Mouse (Mus musculus) CD4-positive, CD25-positive, alpha-beta regulatory T cell (primary cell): ENCODE data around the gene 6030468B19Rik. TPM values are rescaled to one million over a fixed set of nuclear protein-coding genes. Genes with fewer than 3 reads are reported as not detected.

Source experiments
- polyA plus RNA-seq: library from polyadenylated mRNA; unstranded; fragments of 100-300 nt; shearing (Covaris generic); gene quantifications from one replicate; pipeline ENCODE4 v1.2.1, GENCODE M21; 2017

6030468B19Rik gene
- polyA plus RNA-seq: 1.6 TPM

GRCm38 (mm10) chr11:117797511-117798159 lies at the start of gene 6030468B19Rik:
6030468B19Rik (plus strand) TSS chr11:117797660.

GRCm38 (mm10) chr11:117781993-117782704 lies 15.3 kb upstream of the 6030468B19Rik start, which contains the start of the genes Tmc8 and Tmc6:
Tmc8 (plus strand) TSS chr11:117782076.
Tmc6 (minus strand) TSS chr11:117782198.

DNA sequence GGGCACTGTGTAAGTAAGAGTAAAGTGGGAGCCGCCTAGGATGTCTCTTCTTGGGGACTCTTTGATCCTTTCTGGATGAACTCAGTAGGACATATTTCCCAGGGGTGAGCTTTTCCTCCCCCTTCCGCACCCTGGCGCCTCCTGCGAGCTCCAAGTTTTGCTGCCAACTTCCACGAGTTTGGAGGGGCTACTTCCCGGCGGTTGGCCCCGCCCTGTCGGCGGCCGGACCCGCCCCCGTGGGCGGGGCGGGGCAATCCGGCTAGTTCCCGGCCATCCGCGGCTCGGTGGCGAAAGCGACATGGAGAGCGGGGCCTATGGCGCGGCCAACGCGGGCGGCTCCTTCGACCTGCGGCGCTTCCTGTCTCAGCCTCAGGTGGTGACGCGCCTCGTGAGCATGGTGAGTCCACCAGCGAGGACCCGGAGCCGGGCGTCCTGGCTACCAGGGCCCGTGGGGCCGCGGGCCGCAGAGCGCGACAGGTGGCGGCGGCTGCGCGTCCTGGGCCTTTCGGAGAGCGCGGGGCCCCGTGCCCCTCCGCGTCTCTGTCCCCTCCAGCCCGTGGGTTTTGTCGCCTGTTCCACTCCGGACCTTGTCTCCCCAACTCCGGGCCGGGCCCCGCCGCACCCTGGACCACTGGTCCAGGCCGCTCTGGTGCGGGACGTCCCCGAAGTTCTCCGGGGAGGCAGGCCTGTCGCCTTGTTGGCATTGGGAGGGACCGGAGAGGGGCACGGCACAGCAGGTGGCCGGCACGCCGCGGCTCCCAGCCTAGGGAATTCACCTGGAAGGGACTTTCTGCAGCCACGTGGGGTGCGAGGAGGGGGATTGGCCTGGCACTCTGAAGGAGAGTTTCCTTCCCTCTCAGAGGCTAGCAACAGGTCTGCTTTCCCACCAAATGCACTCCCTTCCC lies 12.2 kb downstream of the 6030468B19Rik start, which contains the start of the genes Gm20708 and Syngr2:
Gene Gm20708, plus strand, starts transcription at position 262 of the 905 bp plus-strand sequence.
Gene Syngr2, plus strand, starts transcription at position 262 of the 905 bp plus-strand sequence.

GRCm38 (mm10) chr11:117825333-117826101 lies 28.1 kb downstream of the 6030468B19Rik start, which contains the start of the genes Afmid and Tk1:
Afmid (plus strand) TSS chr11:117825924.
Tk1 (minus strand) TSS chr11:117826092.

DNA sequence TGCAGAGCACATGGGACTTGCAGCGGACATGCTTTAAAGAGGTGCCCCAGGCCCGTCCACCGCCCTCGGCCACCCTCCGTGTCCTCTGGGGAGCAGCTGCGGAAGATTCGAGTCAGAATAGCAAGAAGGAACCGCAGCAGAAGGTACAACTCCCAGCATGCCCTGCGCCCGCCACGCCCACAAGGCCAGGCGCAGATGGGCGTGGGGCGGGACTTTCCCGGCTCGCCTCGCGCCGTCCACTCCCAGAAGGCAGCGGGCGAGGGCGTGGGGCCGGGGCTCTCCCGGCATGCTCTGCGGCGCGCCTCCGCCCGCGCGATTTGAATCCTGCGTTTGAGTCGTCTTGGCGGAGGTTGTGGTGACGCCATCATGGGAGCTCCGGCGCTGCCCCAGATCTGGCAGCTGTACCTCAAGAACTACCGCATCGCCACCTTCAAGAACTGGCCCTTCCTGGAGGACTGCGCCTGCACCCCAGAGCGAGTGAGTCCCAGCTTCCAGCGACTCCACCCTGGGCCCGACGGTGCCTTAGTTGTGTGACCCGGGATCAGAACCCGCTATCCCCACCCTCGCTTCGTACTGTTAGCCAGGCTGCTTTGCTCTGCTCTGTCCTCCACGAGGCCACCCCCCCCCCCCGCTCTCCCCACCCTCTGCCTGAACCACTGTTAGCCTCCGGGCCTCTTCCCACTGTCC lies 51.7 kb downstream of the 6030468B19Rik start, which contains the start of gene Birc5:
Gene Birc5, plus strand, starts transcription at position 267 of the 687 bp plus-strand sequence.

Other genes starting within 250 kb of the 6030468B19Rik start
- gene Tnrc6c, start 143.4 kb upstream of the 6030468B19Rik start, polyA plus RNA-seq: 22.1 TPM
- gene Tmc8, start 15.6 kb upstream of the 6030468B19Rik start, polyA plus RNA-seq: 146 TPM
- 164 TPM for gene Tmc6, start 15.5 kb upstream of the 6030468B19Rik start, polyA plus RNA-seq
- 3.3 TPM for gene Gm20708, start 12.0 kb downstream of the 6030468B19Rik start, polyA plus RNA-seq
- 160 TPM for gene Syngr2, start 12.0 kb downstream of the 6030468B19Rik start, polyA plus RNA-seq
- gene Afmid, start 28.3 kb downstream of the 6030468B19Rik start, polyA plus RNA-seq: 28.2 TPM
- gene Tk1, start 28.4 kb downstream of the 6030468B19Rik start, polyA plus RNA-seq: 27.2 TPM
- 9.7 TPM for gene Birc5, start 51.6 kb downstream of the 6030468B19Rik start, polyA plus RNA-seq
- gene Tmem235, start 63.1 kb downstream of the 6030468B19Rik start, polyA plus RNA-seq: not detected
- gene Tha1, start 75.8 kb downstream of the 6030468B19Rik start, polyA plus RNA-seq: 21.4 TPM
- 174 TPM for gene Socs3, start 172.4 kb downstream of the 6030468B19Rik start, polyA plus RNA-seq
- gene Pgs1, start 188.6 kb downstream of the 6030468B19Rik start, polyA plus RNA-seq: 53.6 TPM